Mouse (Mus musculus) ES-E14 (cell line): ENCODE data around the gene Hivep3. TPM values are rescaled to one million over a fixed set of nuclear protein-coding genes. Genes with fewer than 3 reads are reported as not detected.

Experiments
- DNase-seq: peaks from one replicate; pipeline ENCODE4 v3.0.0-alpha.2; 2013; ENCODE audit warnings: low read depth, low spot score
- H3K27ac ChIP-seq: 2 replicates; pipeline ENCODE4 v1.5.1; 2012; ENCODE audit warnings: low read depth, mild to moderate bottlenecking, low read length, moderate library complexity, mixed read lengths; ENCODE audit not compliant: poor library complexity, insufficient read depth, severe bottlenecking
- H3K36me3 ChIP-seq: 2 replicates; pipeline ENCODE4 v1.6.1; 2012; ENCODE audit warnings: mild to moderate bottlenecking, low read length, moderate library complexity, mixed read lengths; ENCODE audit not compliant: control insufficient read depth, poor library complexity, insufficient read depth, severe bottlenecking
- H3K4me1 ChIP-seq, 2 experiments: fragments of 150-350 bp in 1 of 2; sonication (generic) in 1 of 2; 2 replicates each; pipeline ENCODE4 v1.6.1; 2012; ENCODE audit warnings: low read length in 2 of 2, mild to moderate bottlenecking in 1 of 2, mixed read lengths in 1 of 2; ENCODE audit not compliant: control insufficient read depth in 2 of 2, insufficient read depth in 2 of 2, poor library complexity in 1 of 2
- H3K4me3 ChIP-seq, 2 experiments: fragments of 150-350 bp in 1 of 2; sonication (generic) in 1 of 2; 2 replicates each; pipeline ENCODE4 v1.5.1; 2012; ENCODE audit warnings: low read length in 2 of 2, low read depth in 1 of 2, mild to moderate bottlenecking in 1 of 2, mixed read lengths in 1 of 2; ENCODE audit not compliant: insufficient read depth in 1 of 2, poor library complexity in 1 of 2, severe bottlenecking in 1 of 2
- H3K9ac ChIP-seq: 2 replicates; pipeline ENCODE4 v1.6.1; 2012; ENCODE audit warnings: low read depth, mild to moderate bottlenecking, low read length, mixed read lengths; ENCODE audit not compliant: poor library complexity, insufficient read depth, severe bottlenecking
- H3K9me3 ChIP-seq: fragments of 150-350 bp; sonication (generic); 2 replicates; pipeline ENCODE4 v1.6.1; 2012; ENCODE audit warnings: low read depth, mild to moderate bottlenecking, low read length; ENCODE audit not compliant: control insufficient read depth, insufficient read depth
- CHD2 ChIP-seq: IDR thresholded peaks from 2 replicates; pipeline ENCODE4 v1.6.1; 2014; ENCODE audit warnings: mild to moderate bottlenecking, low read depth, low read length, inconsistent platforms
- HCFC1 ChIP-seq: IDR thresholded peaks from 2 replicates; pipeline ENCODE4 v1.6.1; 2012; ENCODE audit warnings: low read length, inconsistent platforms, borderline replicate concordance; ENCODE audit not compliant: insufficient read depth
- MAFK ChIP-seq: IDR thresholded peaks from 2 replicates; pipeline ENCODE4 v1.6.1; 2014; ENCODE audit warnings: mild to moderate bottlenecking, low read depth, low read length, inconsistent platforms; ENCODE audit not compliant: insufficient read depth
- ZC3H11A ChIP-seq: IDR thresholded peaks from 2 replicates; pipeline ENCODE4 v1.6.1; 2012; ENCODE audit warnings: low read depth, mild to moderate bottlenecking, inconsistent platforms, low read length, borderline replicate concordance
- ZNF384 ChIP-seq: IDR thresholded peaks from 2 replicates; pipeline ENCODE4 v1.6.1; 2012; ENCODE audit warnings: low read depth, low read length, inconsistent platforms
- in situ Hi-C, 2 experiments: fragments of 600-800 bp; cut with MboI; formaldehyde crosslinking; loops; one replicate each; pipeline ENCODE4 v1.15.1; 2025; ENCODE audit warnings: low sequenced_read_pairs in 2 of 2, inconsistent platforms in 1 of 2; ENCODE audit not compliant: unreplicated experiment in 2 of 2
- total RNA-seq: library from RNA; depleted of rRNA; stranded (reverse); fragments of 300-350 nt; gene quantifications from 2 replicates; pipeline ENCODE4 v1.2.3, GENCODE M21; 2012

Hivep3 gene
- total RNA-seq, 1 experiment = 1.4 TPM

DNA sequence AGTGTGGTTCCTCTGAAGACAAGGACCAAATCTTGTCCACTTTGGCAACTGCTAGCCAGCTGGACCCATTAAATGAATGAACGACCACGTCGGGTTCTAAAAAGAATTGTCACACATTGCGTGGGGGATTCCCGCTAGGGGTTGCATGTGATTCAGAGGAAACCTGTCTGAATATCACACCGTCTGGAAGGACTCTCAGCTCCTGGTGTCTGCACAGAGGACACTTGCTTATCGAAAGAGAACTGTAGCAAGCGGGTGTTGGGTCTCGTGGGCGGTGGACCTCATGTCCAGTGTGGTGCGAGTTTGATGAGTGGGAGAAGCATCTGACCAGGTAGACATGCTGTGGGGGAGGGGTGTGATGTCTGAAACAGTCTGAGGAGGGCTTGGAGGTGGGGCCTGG lies 329.2 kb downstream of the Hivep3 start:
- no peak overlapping the region for H3K27ac ChIP-seq
- TF ChIP-seq MAFK (no peak), ZNF384 (no peak), HCFC1 (no peak), ZC3H11A (no peak), CHD2 (no peak)
- no peak overlapping the region for H3K9ac ChIP-seq
- in situ Hi-C loops = no loop called here
- no peak for DNase-seq
- H3K4me1 ChIP-seq = no peaks in the 10 kb centered on the region
- H3K9me3 ChIP-seq = no peaks in the 10 kb centered on the region
- no peaks in the 10 kb centered on the region for H3K36me3 ChIP-seq
- no peak overlapping the region for H3K4me3 ChIP-seq

DNA sequence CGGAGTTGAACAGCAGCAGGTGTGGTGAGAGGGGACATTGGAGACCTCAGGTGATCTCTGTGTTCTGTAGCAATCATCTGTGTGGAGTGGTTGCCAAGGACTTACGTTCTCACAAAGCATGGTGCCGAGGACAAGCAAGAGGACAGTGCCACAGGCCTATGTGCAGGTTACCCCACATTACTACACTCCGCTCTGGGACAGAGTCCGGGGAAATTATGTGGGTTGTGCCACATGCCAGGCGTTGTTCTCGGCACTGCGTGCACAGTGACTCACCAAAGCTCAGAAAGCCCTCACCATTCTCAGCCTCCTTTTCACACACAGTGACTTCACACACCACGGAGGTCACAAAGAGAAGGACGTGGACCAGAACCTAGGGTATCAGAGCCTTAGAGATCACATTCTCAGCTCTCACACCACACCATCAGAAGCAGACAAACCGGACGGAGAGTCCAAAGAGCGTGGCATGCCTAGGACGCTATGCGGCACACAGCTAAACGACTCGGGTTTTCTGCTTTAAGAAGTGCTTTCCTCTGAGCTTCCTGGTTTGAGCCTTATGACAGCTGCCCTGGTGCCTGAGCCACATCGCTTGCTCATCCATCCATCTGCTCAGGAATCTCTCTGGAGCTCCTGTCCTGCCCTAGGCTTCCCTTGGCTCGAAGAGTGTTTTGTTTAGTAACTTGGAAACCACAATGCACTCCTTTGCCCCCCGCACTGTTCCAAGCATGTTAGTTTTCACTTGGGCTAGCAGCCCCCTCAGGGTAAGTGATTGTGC lies 330.0 kb downstream of the Hivep3 start:
- no peak overlapping the region for H3K9ac ChIP-seq
- TF ChIP-seq HCFC1 = no peak
- no peak for TF ChIP-seq ZNF384
- TF ChIP-seq ZC3H11A = no peak
- no peak for TF ChIP-seq CHD2
- no peak for TF ChIP-seq MAFK
- in situ Hi-C loops = no loop called here
- no peaks in the 10 kb centered on the region for H3K36me3 ChIP-seq
- no peak overlapping the region for H3K4me3 ChIP-seq
- DNase-seq = no peak
- H3K27ac ChIP-seq = no peak overlapping the region; the same call in 1 of the 2 replicates
- no peaks in the 10 kb centered on the region for H3K9me3 ChIP-seq
- H3K4me1 ChIP-seq = no peaks in the 10 kb centered on the region

DNA sequence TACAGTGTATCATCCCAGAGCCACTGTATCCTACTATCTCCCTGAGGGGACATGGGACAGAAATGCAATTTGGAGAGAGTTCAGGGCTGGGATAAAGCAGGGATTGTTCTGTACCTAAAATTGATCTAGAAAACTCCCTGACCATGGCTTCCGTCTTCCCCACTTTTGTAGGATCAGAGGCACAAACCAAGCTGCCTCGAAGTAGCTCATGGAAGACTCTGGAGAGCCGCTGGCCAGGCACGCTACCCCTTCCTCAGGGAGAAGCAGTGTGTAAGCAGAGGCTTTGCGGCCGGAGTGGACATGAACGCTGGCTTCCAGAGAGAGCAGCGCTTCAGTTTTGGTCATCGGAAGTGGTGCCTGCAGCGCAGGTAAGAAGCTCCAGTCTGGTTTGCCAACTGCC lies 331.1 kb downstream of the Hivep3 start, which contains the start of gene AL607142.1:
AL607142.1 (plus strand) TSS at position 301 of the 400 bp plus-strand sequence.
- no peak within 1 kb of the TSS for H3K4me3 ChIP-seq
- H3K36me3 ChIP-seq = no peaks in the 10 kb centered on the region
- H3K4me1 ChIP-seq = no peaks in the 10 kb centered on the region
- in situ Hi-C loops = no loop called here
- no peak for DNase-seq
- TF ChIP-seq ZC3H11A (no peak), CHD2 (no peak), ZNF384 (no peak), HCFC1 (no peak), MAFK (no peak)
- no peak within 1 kb of the TSS for H3K27ac ChIP-seq
- H3K9ac ChIP-seq = no peak within 1 kb of the TSS
- no peaks in the 10 kb centered on the region for H3K9me3 ChIP-seq

DNA sequence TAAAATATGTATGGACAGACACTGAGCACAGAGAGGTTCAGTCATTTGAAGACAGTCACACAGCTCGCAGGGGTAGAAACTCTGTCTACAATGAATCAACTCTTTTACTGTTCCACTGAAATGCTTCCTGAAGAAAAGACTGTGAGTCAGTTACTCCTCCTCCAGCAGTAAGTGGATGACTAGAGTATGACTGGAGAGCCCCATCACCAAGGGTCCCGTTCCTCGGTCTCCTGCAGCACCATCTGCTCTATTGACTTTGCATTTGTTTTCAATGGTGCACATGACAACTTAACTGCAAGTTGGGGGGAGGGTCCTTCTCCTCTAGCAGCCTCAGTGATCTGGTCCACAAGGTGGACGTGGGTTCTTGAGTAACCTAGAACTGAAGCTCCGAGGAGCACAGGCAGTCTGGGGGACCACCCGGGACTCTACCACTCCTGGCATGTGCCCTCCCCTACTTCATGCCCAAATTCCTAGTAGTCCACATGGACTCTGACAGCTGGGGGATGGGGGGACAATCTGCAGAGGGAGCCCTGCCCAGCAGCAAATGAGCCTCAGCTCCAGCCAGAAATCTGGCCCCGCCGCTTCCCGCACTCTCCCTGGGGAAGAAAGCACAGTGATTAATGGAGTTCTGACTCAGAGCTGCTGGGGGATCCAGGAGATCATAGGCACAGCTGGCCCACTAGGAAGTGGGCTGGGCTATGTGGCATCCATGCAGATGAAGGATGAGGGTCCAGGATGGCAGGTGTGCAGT lies 333.4 kb downstream of the Hivep3 start:
- no peaks in the 10 kb centered on the region for H3K36me3 ChIP-seq
- no peaks in the 10 kb centered on the region for H3K4me1 ChIP-seq
- TF ChIP-seq HCFC1 (no peak), MAFK (no peak), ZNF384 (no peak), CHD2 (no peak), ZC3H11A (no peak)
- DNase-seq = no peak
- no peaks in the 10 kb centered on the region for H3K9me3 ChIP-seq
- H3K9ac ChIP-seq = no peak overlapping the region
- no peak overlapping the region for H3K27ac ChIP-seq
- in situ Hi-C loops = no loop called here
- H3K4me3 ChIP-seq = no peak overlapping the region
